Comparison of ENCODE assay signal across 10 mouse cellular contexts in the genomic region with DNA sequence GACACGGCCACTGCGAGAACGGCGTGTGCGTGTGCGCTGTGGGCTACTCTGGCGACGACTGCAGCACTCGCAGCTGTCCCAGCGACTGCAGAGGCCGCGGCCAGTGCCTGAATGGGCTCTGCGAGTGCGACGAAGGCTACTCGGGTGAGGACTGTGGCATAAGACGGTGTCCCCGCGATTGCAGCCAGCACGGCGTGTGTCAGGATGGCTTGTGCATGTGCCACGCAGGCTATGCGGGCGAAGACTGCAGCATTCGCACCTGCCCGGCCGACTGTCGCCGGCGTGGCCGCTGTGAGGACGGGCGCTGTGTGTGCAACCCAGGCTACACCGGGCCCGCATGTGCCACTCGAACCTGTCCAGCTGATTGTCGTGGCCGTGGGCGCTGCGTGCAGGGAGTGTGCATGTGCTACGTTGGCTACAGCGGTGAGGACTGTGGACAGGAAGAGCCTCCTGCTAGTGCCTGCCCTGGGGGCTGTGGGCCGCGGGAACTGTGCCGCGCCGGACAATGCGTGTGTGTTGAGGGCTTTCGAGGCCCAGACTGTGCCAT. TPM values are rescaled to one million over a fixed set of nuclear protein-coding genes. Genes with fewer than 3 reads are reported as not detected.
DNase-seq lines count a peak whose midpoint lies in the region; ATAC-seq and TF ChIP-seq lines count a peak whose summit lies in the region.
"Had no signal": no experiment of that assay in that cellular context is flagged by ENCODE, and none has a peak within 500 bp of the region (broad histone marks: within the 10 kb centered on the region; RNA-seq: fewer than 3 reads in every experiment).

No protein-coding gene starts in this region.

- ATAC-seq in kidney, postnatal 0 days (replicated peaks; ENCODE audit: low FRiP score, low read depth) = no peak
- no peak for ATAC-seq in embryonic facial prominence, embryonic 13.5 days (ENCODE audit: insufficient number of reproducible peaks, insufficient read depth, low FRiP score, low TSS enrichment, low read depth)
- ATAC-seq in hindbrain, embryonic 15.5 days (ENCODE audit: low FRiP score, low read depth) = no peak; the same call in 1 of the 2 replicates

- peak overlapping the region; percentile 50 for H3K4me2 ChIP-seq in kidney, postnatal 0 days (ENCODE audit: low read length)
- H3K4me2 ChIP-seq in embryonic facial prominence, embryonic 13.5 days = peak overlapping the region; percentile 65
- peak overlapping the region; percentile 69 for H3K4me2 ChIP-seq in hindbrain, embryonic 15.5 days
- H3K4me2 ChIP-seq in myocyte (ENCODE audit: low read depth) = no peak overlapping the region

- H3K79me2 ChIP-seq in myocyte (ENCODE audit: control insufficient read depth, insufficient read depth) = no peaks in the 10 kb centered on the region

- H3ac ChIP-seq in myocyte (ENCODE audit: control insufficient read depth, insufficient read length) = peak overlapping the region; percentile 1

- H3K27me3 ChIP-seq in kidney, postnatal 0 days (ENCODE audit: insufficient read depth, low read length) = peaks cover 32% of the 10 kb centered on the region
- H3K27me3 ChIP-seq in embryonic facial prominence, embryonic 13.5 days = peaks cover 90% of the 10 kb centered on the region
- H3K27me3 ChIP-seq in hindbrain, embryonic 15.5 days = peaks cover 54% of the 10 kb centered on the region
- peaks cover 82% of the 10 kb centered on the region for H3K27me3 ChIP-seq in myocyte (ENCODE audit: control insufficient read depth, insufficient read depth, insufficient read length)

- intact Hi-C loops in left cerebral cortex, postnatal 25 days (cut with DNase I) = no loop called here

- H3K9ac ChIP-seq in kidney, postnatal 0 days (ENCODE audit: low read depth, low read length) = no peak overlapping the region
- H3K9ac ChIP-seq in embryonic facial prominence, embryonic 13.5 days = peak overlapping the region; percentile 66; the same call in 1 of the 2 replicates
- no peak overlapping the region for H3K9ac ChIP-seq in hindbrain, embryonic 15.5 days
- H3K9ac ChIP-seq: liver, embryonic 14.5 days had no signal

- no peak overlapping the region for H3K27ac ChIP-seq in kidney, postnatal 0 days
- H3K27ac ChIP-seq in embryonic facial prominence, embryonic 13.5 days = no peak overlapping the region
- H3K27ac ChIP-seq in hindbrain, embryonic 15.5 days (replicated peaks) = no peak overlapping the region
- H3K27ac ChIP-seq: liver, embryonic 14.5 days had no signal

- no peak for TF ChIP-seq POLR2A in myocyte (IDR thresholded peaks at IDR 0.05; ENCODE audit: insufficient read length, low read depth)

- 37% methylated on average over 49 of the region's 49 CpGs for WGBS in kidney, postnatal 0 days
- 32% methylated on average over 49 of the region's 49 CpGs for WGBS in embryonic facial prominence, embryonic 13.5 days
- 33% methylated on average over 49 of the region's 49 CpGs for WGBS in hindbrain, embryonic 15.5 days

- H3K4me1 ChIP-seq in kidney, postnatal 0 days (replicated peaks; ENCODE audit: insufficient read depth, low read length) = peaks cover 13% of the 10 kb centered on the region; the same call in 1 of the 2 replicates
- peaks cover 17% of the 10 kb centered on the region for H3K4me1 ChIP-seq in embryonic facial prominence, embryonic 13.5 days
- peaks cover 16% of the 10 kb centered on the region for H3K4me1 ChIP-seq in hindbrain, embryonic 15.5 days (replicated peaks)

- H3K4me3 ChIP-seq in kidney, postnatal 0 days (replicated peaks; ENCODE audit: low read depth, low read length) = peak overlapping the region; percentile 29
- H3K4me3 ChIP-seq in embryonic facial prominence, embryonic 13.5 days = peak overlapping the region; percentile 40
- peak overlapping the region; percentile 33 for H3K4me3 ChIP-seq in hindbrain, embryonic 15.5 days
- no peak overlapping the region for H3K4me3 ChIP-seq in myocyte

- DNase-seq in kidney, postnatal 0 days (ENCODE audit: low spot score) = no peak
- DNase-seq in kidney, adult 18-20 months = no peak
- DNase-seq in adrenal gland, adult 2 months = no peak
- no peak for DNase-seq in thymus, postnatal 0 days (ENCODE audit: low spot score)
- no peak for DNase-seq in left cerebral cortex, postnatal 25 days (ENCODE audit: low spot score in 2 of 2)
- DNase-seq: cerebellum, adult 11 months had no signal

- no peaks in the 10 kb centered on the region for H3K36me3 ChIP-seq in kidney, postnatal 0 days (ENCODE audit: insufficient read depth, low read length)
- no peaks in the 10 kb centered on the region for H3K36me3 ChIP-seq in embryonic facial prominence, embryonic 13.5 days
- no peaks in the 10 kb centered on the region for H3K36me3 ChIP-seq in hindbrain, embryonic 15.5 days
- no peaks in the 10 kb centered on the region for H3K36me3 ChIP-seq in myocyte (ENCODE audit: control insufficient read depth, insufficient read depth)

- no peaks in the 10 kb centered on the region for H3K9me3 ChIP-seq in kidney, postnatal 0 days (replicated peaks; ENCODE audit: low read length)
- 0 out of 2 replicates have a peak, but pooled peaks cover 4% of the 10 kb centered on the region for H3K9me3 ChIP-seq in embryonic facial prominence, embryonic 13.5 days
- no peaks in the 10 kb centered on the region for H3K9me3 ChIP-seq in hindbrain, embryonic 15.5 days

- no peak for TF ChIP-seq CTCF in kidney, postnatal 0 days (IDR thresholded peaks at IDR 0.05; ENCODE audit: low read depth)

TF ChIP-seq in myocyte, 11 proteins besides CTCF, POLR2A, EP300 and RAD21:
- TF ChIP-seq MYOG (IDR thresholded peaks at IDR 0.05; ENCODE audit: control insufficient read depth in 1 of 3, insufficient read depth in 1 of 3, insufficient read length in 2 of 3, low read depth in 2 of 3) = no peak
TF ChIP-seq in myocyte: peak in this region for 0.

RNA-seq across cellular contexts. Expression of a gene that starts 2.0 kb away (rescaled TPM):
- polyA plus RNA-seq in kidney, postnatal 0 days (2015; fragmentation: Nextera tagmentation; extraction: Ambion mirVana) = 0.19 and 0.26 TPM in 2 replicates
- 0.03 and 0.04 TPM in 2 replicates for polyA plus RNA-seq in embryonic facial prominence, embryonic 13.5 days (2015; fragmentation: Nextera tagmentation; extraction: Ambion mirVana)
- 0.27 and 0.31 TPM in 2 replicates for polyA plus RNA-seq in hindbrain, embryonic 15.5 days (2015; fragmentation: Nextera tagmentation; extraction: Ambion mirVana)
- polyA plus RNA-seq in myocyte (2012; fragmentation: generic; extraction: Trizol) = under 0.01 TPM
- total RNA-seq in adrenal gland, adult 2 months (2021) = 10 to 100 TPM; 20.2 to 30.1 TPM
- 23.4 and 23.6 TPM in 2 replicates for polyA plus RNA-seq in adrenal gland, adult 2 months (2012; rRNA removed)
- polyA plus RNA-seq in thymus, postnatal 0 days (2015; fragmentation: Nextera tagmentation; extraction: Ambion mirVana) = 0.54 and 0.59 TPM in 2 replicates
- 1 to 10 TPM; 1.2 to 1.6 TPM for total RNA-seq in left cerebral cortex, postnatal 25 days (2021)

RNA-seq across cellular contexts. Expression of a gene that starts 25.4 kb away (rescaled TPM):
- 62.0 and 65.8 TPM in 2 replicates for polyA plus RNA-seq in kidney, postnatal 0 days (2015; fragmentation: Nextera tagmentation; extraction: Ambion mirVana)
- polyA plus RNA-seq in embryonic facial prominence, embryonic 13.5 days (2015; fragmentation: Nextera tagmentation; extraction: Ambion mirVana) = 97.8 and 106 TPM in 2 replicates
- 108 and 120 TPM in 2 replicates for polyA plus RNA-seq in hindbrain, embryonic 15.5 days (2015; fragmentation: Nextera tagmentation; extraction: Ambion mirVana)
- 42.5 TPM for polyA plus RNA-seq in myocyte (2012; fragmentation: generic; extraction: Trizol)
- total RNA-seq in adrenal gland, adult 2 months (2021) = 10 to 100 TPM; 44.1 to 53.2 TPM
- 114 and 118 TPM in 2 replicates for polyA plus RNA-seq in adrenal gland, adult 2 months (2012; rRNA removed)
- 56.6 and 60.8 TPM in 2 replicates for polyA plus RNA-seq in thymus, postnatal 0 days (2015; fragmentation: Nextera tagmentation; extraction: Ambion mirVana)
- total RNA-seq in left cerebral cortex, postnatal 25 days (2021) = 10 to 100 TPM; 72.7 to 72.8 TPM

RNA-seq across cellular contexts. Expression of a gene that starts 27.8 kb away (rescaled TPM):
- polyA plus RNA-seq in kidney, postnatal 0 days (2015; fragmentation: Nextera tagmentation; extraction: Ambion mirVana) = 16.4 and 18.6 TPM in 2 replicates
- 15.0 and 18.0 TPM in 2 replicates for polyA plus RNA-seq in embryonic facial prominence, embryonic 13.5 days (2015; fragmentation: Nextera tagmentation; extraction: Ambion mirVana)
- polyA plus RNA-seq in hindbrain, embryonic 15.5 days (2015; fragmentation: Nextera tagmentation; extraction: Ambion mirVana) = 16.1 and 16.4 TPM in 2 replicates
- 13.5 TPM for polyA plus RNA-seq in myocyte (2012; fragmentation: generic; extraction: Trizol)
- total RNA-seq in adrenal gland, adult 2 months (2021) = 10 to 100 TPM; 12.7 to 17.2 TPM
- polyA plus RNA-seq in adrenal gland, adult 2 months (2012; rRNA removed) = 7.1 and 7.6 TPM in 2 replicates
- polyA plus RNA-seq in thymus, postnatal 0 days (2015; fragmentation: Nextera tagmentation; extraction: Ambion mirVana) = 12.5 TPM in 2 replicates
- 10 to 100 TPM; 12.0 to 17.0 TPM for total RNA-seq in left cerebral cortex, postnatal 25 days (2021)

RNA-seq across cellular contexts. Expression of a gene that starts 43.0 kb away (rescaled TPM):
- 0.36 and 0.55 TPM in 2 replicates for polyA plus RNA-seq in kidney, postnatal 0 days (2015; fragmentation: Nextera tagmentation; extraction: Ambion mirVana)
- polyA plus RNA-seq in embryonic facial prominence, embryonic 13.5 days (2015; fragmentation: Nextera tagmentation; extraction: Ambion mirVana) = 0.55 and 0.78 TPM in 2 replicates
- polyA plus RNA-seq in hindbrain, embryonic 15.5 days (2015; fragmentation: Nextera tagmentation; extraction: Ambion mirVana) = 6.8 and 9.8 TPM in 2 replicates
- not detected for polyA plus RNA-seq in myocyte (2012; fragmentation: generic; extraction: Trizol)
- 10 to 100 TPM in 1 of 2 experiments, 1 to 10 TPM in 1; 9.1 to 12.8 TPM for total RNA-seq in adrenal gland, adult 2 months (2021)
- polyA plus RNA-seq in adrenal gland, adult 2 months (2012; rRNA removed) = 22.1 and 32.8 TPM in 2 replicates
- 37.4 and 39.4 TPM in 2 replicates for polyA plus RNA-seq in thymus, postnatal 0 days (2015; fragmentation: Nextera tagmentation; extraction: Ambion mirVana)
- total RNA-seq in left cerebral cortex, postnatal 25 days (2021) = 100 to 1,000 TPM; 171 to 183 TPM

RNA-seq across cellular contexts. Expression of a gene that starts 44.0 kb away (rescaled TPM):
- polyA plus RNA-seq in kidney, postnatal 0 days (2015; fragmentation: Nextera tagmentation; extraction: Ambion mirVana) = 62.9 and 65.5 TPM in 2 replicates
- polyA plus RNA-seq in embryonic facial prominence, embryonic 13.5 days (2015; fragmentation: Nextera tagmentation; extraction: Ambion mirVana) = 21.6 and 22.2 TPM in 2 replicates
- polyA plus RNA-seq in hindbrain, embryonic 15.5 days (2015; fragmentation: Nextera tagmentation; extraction: Ambion mirVana) = 19.1 and 20.4 TPM in 2 replicates
- 21.9 TPM for polyA plus RNA-seq in myocyte (2012; fragmentation: generic; extraction: Trizol)
- 10 to 100 TPM; 58.3 to 70.7 TPM for total RNA-seq in adrenal gland, adult 2 months (2021)
- 58.5 and 102 TPM in 2 replicates for polyA plus RNA-seq in adrenal gland, adult 2 months (2012; rRNA removed)
- 38.4 and 45.5 TPM in 2 replicates for polyA plus RNA-seq in thymus, postnatal 0 days (2015; fragmentation: Nextera tagmentation; extraction: Ambion mirVana)
- 10 to 100 TPM; 45.8 to 46.4 TPM for total RNA-seq in left cerebral cortex, postnatal 25 days (2021)

Comparison
In these comparisons a context has a peak if more than half of its experiments do, and no peak if none do; other contexts are left out.
1. RNA of a gene that starts 2.0 kb away (polyA plus RNA-seq): 23.4 to 23.6 TPM in adrenal gland, adult 2 months; 0.54 to 0.59 TPM in thymus, postnatal 0 days, 0.27 to 0.31 TPM in hindbrain, embryonic 15.5 days, 0.19 to 0.26 TPM in kidney, postnatal 0 days, 0.03 to 0.04 TPM in embryonic facial prominence, embryonic 13.5 days and under 0.01 TPM in myocyte (single experiment); every median in the first group is over 10 times any median in the second.